Mouse (Mus musculus): Measurements from ENCODE around the gene Timp3.

Timp3 gene

GRCm38 (mm10) chr10:86300293-86301116 lies at the start of gene Timp3:
Gene Timp3 (plus strand): TSS chr10:86300372.
- DNase-seq = peak; percentile 77 to 86

- DNase-seq = peak; percentile 46 to 52
These were observed 44.0 kb upstream of the Timp3 start for GRCm38 (mm10) chr10:86256221-86256620.

- DNase-seq = no peak
These were observed 43.1 kb upstream of the Timp3 start for GRCm38 (mm10) chr10:86257045-86257444.

GRCm38 (mm10) chr10:86258046-86258445 lies 42.1 kb upstream of the Timp3 start:
- no peak for DNase-seq

GRCm38 (mm10) chr10:86258992-86259391 lies 41.2 kb upstream of the Timp3 start:
- DNase-seq = peak; percentile 11 to 31

- no peak for DNase-seq
These were observed 38.4 kb upstream of the Timp3 start for GRCm38 (mm10) chr10:86261725-86262124.

GRCm38 (mm10) chr10:86264618-86265017 lies 35.6 kb upstream of the Timp3 start:
- DNase-seq = no peak

- no peak for DNase-seq
These were observed 29.9 kb upstream of the Timp3 start for GRCm38 (mm10) chr10:86270254-86270653.

GRCm38 (mm10) chr10:86272826-86273225 lies 27.3 kb upstream of the Timp3 start:
- no peak for DNase-seq

GRCm38 (mm10) chr10:86273410-86274191 lies 26.6 kb upstream of the Timp3 start:
- no peak for DNase-seq

GRCm38 (mm10) chr10:86275585-86275984 lies 24.6 kb upstream of the Timp3 start:
- no peak for DNase-seq

GRCm38 (mm10) chr10:86277327-86277726 lies 22.8 kb upstream of the Timp3 start:
- DNase-seq = no peak

GRCm38 (mm10) chr10:86278481-86278880 lies 21.7 kb upstream of the Timp3 start:
- DNase-seq = no peak

- no peak for DNase-seq
These were observed 20.5 kb upstream of the Timp3 start for GRCm38 (mm10) chr10:86279579-86280168.

GRCm38 (mm10) chr10:86281238-86281637 lies 18.9 kb upstream of the Timp3 start:
- DNase-seq = no peak

- DNase-seq = no peak
These were observed 13.7 kb upstream of the Timp3 start for GRCm38 (mm10) chr10:86286508-86286907.

GRCm38 (mm10) chr10:86290109-86290771 lies 9.9 kb upstream of the Timp3 start:
- peak in 1 of 2 experiments; percentile 33 for DNase-seq

- DNase-seq = peak; percentile 18 to 38
These were observed 6.3 kb upstream of the Timp3 start for GRCm38 (mm10) chr10:86293880-86294279.

- no peak for DNase-seq
These were observed 5.4 kb upstream of the Timp3 start for GRCm38 (mm10) chr10:86294599-86295365.

GRCm38 (mm10) chr10:86295454-86296098 lies 4.6 kb upstream of the Timp3 start:
- no peak for DNase-seq

- peak; percentile 88 for DNase-seq
These were observed 4.1 kb upstream of the Timp3 start for GRCm38 (mm10) chr10:86296111-86296510.

GRCm38 (mm10) chr10:86297307-86297706 lies 2.9 kb upstream of the Timp3 start:
- DNase-seq = no peak
